8 mouse cellular contexts compared by ENCODE assay signal in the genomic region with DNA sequence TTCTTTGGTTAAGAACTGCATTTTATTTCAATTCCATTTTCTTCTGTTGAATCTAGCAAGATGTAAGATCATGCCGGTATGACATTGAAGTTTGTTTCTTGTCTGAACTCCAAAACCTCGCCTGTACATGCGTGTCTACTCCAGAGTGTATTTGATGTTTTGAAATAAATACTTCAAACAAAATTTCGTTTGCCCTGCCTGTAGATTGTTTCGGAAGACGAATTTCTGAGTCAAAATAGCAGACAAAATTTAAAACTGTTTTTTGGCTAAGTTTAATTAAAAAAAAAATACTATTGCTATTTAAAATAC. TPM values are rescaled to one million over a fixed set of nuclear protein-coding genes. Genes with fewer than 3 reads are reported as not detected.
DNase-seq lines count a peak whose midpoint lies in the region; ATAC-seq lines count a peak whose summit lies in the region.

No protein-coding gene starts in this region.

- intact Hi-C loops in left cerebral cortex, postnatal 10 days (cut with DNase I), result loop anchor here (2.0 to 5.0 kb wide), 3 partner anchors 85 to 1576 kb away; no protein-coding TSS in a partner anchor

- no peaks in the 10 kb centered on the region for H3K36me3 ChIP-seq in kidney, embryonic 16.5 days (ENCODE audit: insufficient read depth, low read length)
- H3K36me3 ChIP-seq in embryonic facial prominence, embryonic 11.5 days (replicated peaks; ENCODE audit: control insufficient read depth, insufficient read depth, low read depth, low read length), result no peaks in the 10 kb centered on the region
- no peaks in the 10 kb centered on the region for H3K36me3 ChIP-seq in hindbrain, embryonic 16.5 days (ENCODE audit: control insufficient read depth, insufficient read depth, low read length)
- H3K36me3 ChIP-seq in midbrain, embryonic 14.5 days (ENCODE audit: control insufficient read depth, insufficient read depth, low read length), result no peaks in the 10 kb centered on the region

- DNase-seq in kidney, adult 8-10 months, result no peak
- no peak for DNase-seq in embryonic facial prominence, embryonic 11.5 days (ENCODE audit: low spot score)
- no peak for DNase-seq in midbrain, embryonic 14.5 days
- no peak for DNase-seq in B cell, adult 2 months
- DNase-seq in adrenal gland, postnatal 36 days, result no peak
- DNase-seq in left cerebral cortex, postnatal 10 days (ENCODE audit: extremely low spot score in 1 of 2, low spot score in 2 of 2), result no peak

- peak overlapping the region; percentile 75 for H3K4me3 ChIP-seq in kidney, embryonic 16.5 days (ENCODE audit: low read length)
- H3K4me3 ChIP-seq in embryonic facial prominence, embryonic 11.5 days (ENCODE audit: low read depth, low read length), result peak overlapping the region; percentile 47
- peak overlapping the region; percentile 45 for H3K4me3 ChIP-seq in hindbrain, embryonic 16.5 days (ENCODE audit: low read length)
- peak overlapping the region; percentile 46 for H3K4me3 ChIP-seq in midbrain, embryonic 14.5 days (replicated peaks; ENCODE audit: low read depth, low read length)

- no peaks in the 10 kb centered on the region for H3K27me3 ChIP-seq in kidney, embryonic 16.5 days (ENCODE audit: insufficient read depth, low read length)
- no peaks in the 10 kb centered on the region for H3K27me3 ChIP-seq in embryonic facial prominence, embryonic 11.5 days (ENCODE audit: control insufficient read depth, insufficient read depth, low read length)
- no peaks in the 10 kb centered on the region for H3K27me3 ChIP-seq in hindbrain, embryonic 16.5 days (replicated peaks; ENCODE audit: control insufficient read depth, insufficient read depth, low read length)
- H3K27me3 ChIP-seq in midbrain, embryonic 14.5 days (ENCODE audit: control insufficient read depth, insufficient read depth, low read length), result no peaks in the 10 kb centered on the region

- no peaks in the 10 kb centered on the region for H3K9me3 ChIP-seq in kidney, embryonic 16.5 days (ENCODE audit: low read length)
- H3K9me3 ChIP-seq in embryonic facial prominence, embryonic 11.5 days (replicated peaks; ENCODE audit: control insufficient read depth, low read length), result no peaks in the 10 kb centered on the region
- no peaks in the 10 kb centered on the region for H3K9me3 ChIP-seq in hindbrain, embryonic 16.5 days (ENCODE audit: control insufficient read depth, low read length)
- H3K9me3 ChIP-seq in midbrain, embryonic 14.5 days (ENCODE audit: control insufficient read depth, low read length), result no peaks in the 10 kb centered on the region

- no peak for ATAC-seq in kidney, embryonic 16.5 days (ENCODE audit: low FRiP score, low TSS enrichment)
- no peak for ATAC-seq in embryonic facial prominence, embryonic 11.5 days (replicated peaks; ENCODE audit: insufficient number of reproducible peaks, low FRiP score, low TSS enrichment, low read depth)
- no peak for ATAC-seq in hindbrain, embryonic 16.5 days
- no peak for ATAC-seq in midbrain, embryonic 14.5 days (ENCODE audit: low FRiP score, low TSS enrichment)

- H3K9ac ChIP-seq in kidney, embryonic 16.5 days (replicated peaks; ENCODE audit: low read length), result peak overlapping the region; percentile 56
- H3K9ac ChIP-seq in embryonic facial prominence, embryonic 11.5 days (replicated peaks; ENCODE audit: low read length), result no peak overlapping the region
- peak overlapping the region; percentile 27; the same call in 1 of the 2 replicates for H3K9ac ChIP-seq in hindbrain, embryonic 16.5 days (ENCODE audit: low read depth, low read length)
- H3K9ac ChIP-seq in midbrain, embryonic 14.5 days (replicated peaks; ENCODE audit: low read length), result no peak overlapping the region

- 0 out of 2 replicates have a peak overlapping the region, but pooled peaks have one; percentile 38 for H3K27ac ChIP-seq in kidney, embryonic 16.5 days (ENCODE audit: low read length)
- no peak overlapping the region for H3K27ac ChIP-seq in embryonic facial prominence, embryonic 11.5 days (replicated peaks; ENCODE audit: low read depth, low read length)
- H3K27ac ChIP-seq in hindbrain, embryonic 16.5 days (ENCODE audit: low read depth, low read length), result no peak overlapping the region
- no peak overlapping the region for H3K27ac ChIP-seq in midbrain, embryonic 14.5 days (replicated peaks; ENCODE audit: low read depth, low read length)

- peak overlapping the region; percentile 94 for H3K4me2 ChIP-seq in kidney, embryonic 16.5 days (replicated peaks; ENCODE audit: low read depth, low read length)
- peak overlapping the region; percentile 14 for H3K4me2 ChIP-seq in embryonic facial prominence, embryonic 11.5 days (ENCODE audit: low read depth, low read length)
- H3K4me2 ChIP-seq in hindbrain, embryonic 16.5 days (ENCODE audit: low read length), result peak overlapping the region; percentile 78
- peak overlapping the region; percentile 85 for H3K4me2 ChIP-seq in midbrain, embryonic 14.5 days (ENCODE audit: low read length)

- under 1% methylated on average over 6 of the region's 6 CpGs for WGBS in kidney, embryonic 16.5 days
- WGBS in embryonic facial prominence, embryonic 11.5 days, result under 1% methylated on average over 6 of the region's 6 CpGs
- 0% methylated on average over 6 of the region's 6 CpGs for WGBS in hindbrain, embryonic 16.5 days
- under 1% methylated on average over 6 of the region's 6 CpGs for WGBS in midbrain, embryonic 14.5 days

- H3K4me1 ChIP-seq in kidney, embryonic 16.5 days (ENCODE audit: insufficient read depth, low read length), result peaks cover 10% of the 10 kb centered on the region
- no peaks in the 10 kb centered on the region for H3K4me1 ChIP-seq in embryonic facial prominence, embryonic 11.5 days (ENCODE audit: control insufficient read depth, insufficient read depth, low read length)
- peaks cover 2% of the 10 kb centered on the region; the same call in 1 of the 2 replicates for H3K4me1 ChIP-seq in hindbrain, embryonic 16.5 days (ENCODE audit: control insufficient read depth, insufficient read depth, low read depth, low read length)
- H3K4me1 ChIP-seq in midbrain, embryonic 14.5 days (ENCODE audit: control insufficient read depth, insufficient read depth, low read length), result no peaks in the 10 kb centered on the region

RNA-seq across cellular contexts. Expression of a gene that starts 12.6 kb away (rescaled TPM):
- 4.5 and 5.6 TPM in 2 replicates for polyA plus RNA-seq in kidney, embryonic 16.5 days (2015; fragmentation: Nextera tagmentation; extraction: Ambion mirVana)
- polyA plus RNA-seq in embryonic facial prominence, embryonic 11.5 days (2014; fragmentation: Nextera tagmentation; extraction: Ambion mirVana), result 3.5 and 5.0 TPM in 2 replicates
- polyA plus RNA-seq in hindbrain, embryonic 16.5 days (2015; fragmentation: Nextera tagmentation; extraction: Ambion mirVana), result 2.6 and 2.7 TPM in 2 replicates
- 4.1 and 6.4 TPM in 2 replicates for polyA plus RNA-seq in midbrain, embryonic 14.5 days (2014; fragmentation: Nextera tagmentation; extraction: Ambion mirVana)
- total RNA-seq in adrenal gland, postnatal 36 days (2021), result 100 to 1,000 TPM; 443 to 473 TPM
- total RNA-seq in left cerebral cortex, postnatal 10 days (2021), result 100 to 1,000 TPM; 265 to 270 TPM

RNA-seq across cellular contexts. Expression of a gene that starts 15.5 kb away (rescaled TPM):
- 4.3 TPM in 2 replicates for polyA plus RNA-seq in kidney, embryonic 16.5 days (2015; fragmentation: Nextera tagmentation; extraction: Ambion mirVana)
- polyA plus RNA-seq in embryonic facial prominence, embryonic 11.5 days (2014; fragmentation: Nextera tagmentation; extraction: Ambion mirVana), result 7.8 and 7.9 TPM in 2 replicates
- polyA plus RNA-seq in hindbrain, embryonic 16.5 days (2015; fragmentation: Nextera tagmentation; extraction: Ambion mirVana), result not detected in 2 replicates
- polyA plus RNA-seq in midbrain, embryonic 14.5 days (2014; fragmentation: Nextera tagmentation; extraction: Ambion mirVana), result 3.4 and 4.6 TPM in 2 replicates
- 10 to 100 TPM; 49.7 to 55.2 TPM for total RNA-seq in adrenal gland, postnatal 36 days (2021)
- 10 to 100 TPM; 27.0 to 28.3 TPM for total RNA-seq in left cerebral cortex, postnatal 10 days (2021)

RNA-seq across cellular contexts. Expression of a gene that starts 17.0 kb away (rescaled TPM):
- 4.6 and 6.0 TPM in 2 replicates for polyA plus RNA-seq in kidney, embryonic 16.5 days (2015; fragmentation: Nextera tagmentation; extraction: Ambion mirVana)
- 6.1 and 7.8 TPM in 2 replicates for polyA plus RNA-seq in embryonic facial prominence, embryonic 11.5 days (2014; fragmentation: Nextera tagmentation; extraction: Ambion mirVana)
- 0.66 TPM in 1 of 2 replicates, not detected in the other for polyA plus RNA-seq in hindbrain, embryonic 16.5 days (2015; fragmentation: Nextera tagmentation; extraction: Ambion mirVana)
- 0.77 and 1.4 TPM in 2 replicates for polyA plus RNA-seq in midbrain, embryonic 14.5 days (2014; fragmentation: Nextera tagmentation; extraction: Ambion mirVana)
- total RNA-seq in adrenal gland, postnatal 36 days (2021), result 10 to 100 TPM; 13.9 to 17.7 TPM
- total RNA-seq in left cerebral cortex, postnatal 10 days (2021), result 10 to 100 TPM in 1 of 2 experiments, 1 to 10 TPM in 1; 9.7 to 10.4 TPM

RNA-seq across cellular contexts. Expression of a gene that starts 24.9 kb away (rescaled TPM):
- 0.64 and 0.92 TPM in 2 replicates for polyA plus RNA-seq in kidney, embryonic 16.5 days (2015; fragmentation: Nextera tagmentation; extraction: Ambion mirVana)
- polyA plus RNA-seq in embryonic facial prominence, embryonic 11.5 days (2014; fragmentation: Nextera tagmentation; extraction: Ambion mirVana), result 0.67 and 1.3 TPM in 2 replicates
- polyA plus RNA-seq in hindbrain, embryonic 16.5 days (2015; fragmentation: Nextera tagmentation; extraction: Ambion mirVana), result 0.16 and 0.29 TPM in 2 replicates
- 0.13 and 0.30 TPM in 2 replicates for polyA plus RNA-seq in midbrain, embryonic 14.5 days (2014; fragmentation: Nextera tagmentation; extraction: Ambion mirVana)
- total RNA-seq in adrenal gland, postnatal 36 days (2021), result 1 to 10 TPM; 4.2 to 4.7 TPM
- total RNA-seq in left cerebral cortex, postnatal 10 days (2021), result 1 to 10 TPM; 1.4 to 1.7 TPM

RNA-seq across cellular contexts. Expression of a gene that starts 25.6 kb away (rescaled TPM):
- polyA plus RNA-seq in kidney, embryonic 16.5 days (2015; fragmentation: Nextera tagmentation; extraction: Ambion mirVana), result 0.54 and 0.82 TPM in 2 replicates
- polyA plus RNA-seq in embryonic facial prominence, embryonic 11.5 days (2014; fragmentation: Nextera tagmentation; extraction: Ambion mirVana), result 1.2 and 1.5 TPM in 2 replicates
- polyA plus RNA-seq in hindbrain, embryonic 16.5 days (2015; fragmentation: Nextera tagmentation; extraction: Ambion mirVana), result not detected in 2 replicates
- 0.32 and 0.47 TPM in 2 replicates for polyA plus RNA-seq in midbrain, embryonic 14.5 days (2014; fragmentation: Nextera tagmentation; extraction: Ambion mirVana)
- total RNA-seq in adrenal gland, postnatal 36 days (2021), result 10 to 100 TPM; 23.4 to 24.4 TPM
- total RNA-seq in left cerebral cortex, postnatal 10 days (2021), result 10 to 100 TPM; 22.6 to 23.0 TPM

Comparison
In these comparisons a context has a peak if more than half of its experiments do, and no peak if none do; other contexts are left out.
1. H3K4me2 ChIP-seq: peak in every context shown above with its lines; median percentile 94 in kidney, embryonic 16.5 days; 85 in midbrain, embryonic 14.5 days; 78 in hindbrain, embryonic 16.5 days; 14 in embryonic facial prominence, embryonic 11.5 days.
2. H3K9ac ChIP-seq: peak in kidney, embryonic 16.5 days (single experiment) and hindbrain, embryonic 16.5 days (single experiment); none in embryonic facial prominence, embryonic 11.5 days (single experiment) and midbrain, embryonic 14.5 days (single experiment).
3. Peak in every context shown above with its lines, with median percentiles within 50 percentile points of each other: H3K4me3 ChIP-seq.